Mouse (Mus musculus): ENCODE results near the gene Efemp2.

Gene Efemp2

GRCm38 (mm10) chr19:5510031-5511026 lies 36.6 kb downstream of the Efemp2 start, which contains the start of gene Snx32:
TSS of gene Snx32 (minus strand) at chr19:5510538.
- peak; percentile 98 to 99 for DNase-seq

- no peak for DNase-seq
Measured at GRCm38 (mm10) chr19:5511074-5511632, 37.4 kb downstream of the Efemp2 start.

GRCm38 (mm10) chr19:5512091-5513004 lies 38.6 kb downstream of the Efemp2 start:
- DNase-seq, result no peak

- no peak for DNase-seq
Measured at GRCm38 (mm10) chr19:5513005-5513349, 39.2 kb downstream of the Efemp2 start.

GRCm38 (mm10) chr19:5515840-5516777 lies 42.4 kb downstream of the Efemp2 start:
- DNase-seq, result no peak

- no peak for DNase-seq
Measured at GRCm38 (mm10) chr19:5516906-5517505, 43.3 kb downstream of the Efemp2 start.

- no peak for DNase-seq
Measured at GRCm38 (mm10) chr19:5518721-5519120, 45.0 kb downstream of the Efemp2 start.

- no peak for DNase-seq
Measured at GRCm38 (mm10) chr19:5525204-5525603, 51.5 kb downstream of the Efemp2 start.

- DNase-seq, result peak; percentile 98 to 99
Measured at GRCm38 (mm10) chr19:5529325-5530137, 55.8 kb downstream of the Efemp2 start.

GRCm38 (mm10) chr19:5530138-5530524 lies 56.4 kb downstream of the Efemp2 start:
- DNase-seq, result no peak

Measured in cerebellum, postnatal 10 days (tissue).